Mouse (Mus musculus) embryo, embryonic 10.5 days (tissue): ENCODE results near the gene Zmiz1.

Experiments used
- DNase-seq: peaks from one replicate; pipeline ENCODE4 v3.0.0-alpha.2; 2015; ENCODE audit warnings: low spot score

Zmiz1 gene

DNA sequence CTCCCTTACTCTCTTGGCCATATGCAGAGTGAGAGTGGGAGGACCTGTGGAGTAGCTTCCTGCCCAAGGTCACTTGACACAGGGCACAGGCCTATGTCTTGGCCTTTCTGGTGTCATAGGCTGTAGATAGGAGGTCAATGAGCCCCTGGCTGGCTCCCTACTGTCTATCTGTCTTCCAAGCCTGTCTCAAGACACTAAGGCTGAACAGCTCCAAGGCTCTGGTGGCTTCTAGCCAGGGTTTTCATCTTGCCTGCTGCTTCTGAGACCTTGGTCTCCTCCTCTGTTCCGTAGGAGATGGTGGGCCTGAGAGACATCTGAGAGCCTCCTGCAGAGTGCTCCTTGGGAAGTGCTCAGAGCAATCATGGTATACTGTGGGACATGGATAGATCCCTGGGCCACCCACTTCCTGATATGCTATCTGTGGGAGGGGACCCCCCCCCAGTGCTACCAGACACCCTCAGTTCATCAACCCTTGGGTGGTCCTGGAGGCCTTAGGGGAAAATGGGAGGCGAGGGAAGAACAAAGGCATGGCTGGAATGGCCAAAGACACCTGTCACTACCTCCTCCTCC lies 56.0 kb downstream of the Zmiz1 start:
- DNase-seq: no peak

DNA sequence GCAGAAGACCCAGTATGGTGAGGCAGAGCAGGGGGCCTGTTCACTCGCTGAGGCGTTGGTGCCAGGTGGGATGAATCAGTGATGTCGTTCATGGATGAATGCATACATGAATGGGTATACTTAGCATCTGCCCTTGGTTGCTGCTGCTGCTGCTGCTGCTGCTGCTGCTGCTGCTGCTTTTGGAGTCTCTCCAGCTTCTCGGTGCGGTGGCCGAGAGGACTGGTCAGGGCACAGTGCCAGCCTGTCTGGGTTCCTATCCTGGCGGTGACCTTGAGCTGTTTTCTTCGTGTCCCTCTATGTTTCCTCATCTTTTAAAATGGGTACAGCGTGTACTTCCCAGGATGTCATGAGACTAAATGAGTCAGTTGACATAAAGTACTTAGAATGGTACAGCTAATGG lies 56.9 kb downstream of the Zmiz1 start:
- DNase-seq: no peak

DNA sequence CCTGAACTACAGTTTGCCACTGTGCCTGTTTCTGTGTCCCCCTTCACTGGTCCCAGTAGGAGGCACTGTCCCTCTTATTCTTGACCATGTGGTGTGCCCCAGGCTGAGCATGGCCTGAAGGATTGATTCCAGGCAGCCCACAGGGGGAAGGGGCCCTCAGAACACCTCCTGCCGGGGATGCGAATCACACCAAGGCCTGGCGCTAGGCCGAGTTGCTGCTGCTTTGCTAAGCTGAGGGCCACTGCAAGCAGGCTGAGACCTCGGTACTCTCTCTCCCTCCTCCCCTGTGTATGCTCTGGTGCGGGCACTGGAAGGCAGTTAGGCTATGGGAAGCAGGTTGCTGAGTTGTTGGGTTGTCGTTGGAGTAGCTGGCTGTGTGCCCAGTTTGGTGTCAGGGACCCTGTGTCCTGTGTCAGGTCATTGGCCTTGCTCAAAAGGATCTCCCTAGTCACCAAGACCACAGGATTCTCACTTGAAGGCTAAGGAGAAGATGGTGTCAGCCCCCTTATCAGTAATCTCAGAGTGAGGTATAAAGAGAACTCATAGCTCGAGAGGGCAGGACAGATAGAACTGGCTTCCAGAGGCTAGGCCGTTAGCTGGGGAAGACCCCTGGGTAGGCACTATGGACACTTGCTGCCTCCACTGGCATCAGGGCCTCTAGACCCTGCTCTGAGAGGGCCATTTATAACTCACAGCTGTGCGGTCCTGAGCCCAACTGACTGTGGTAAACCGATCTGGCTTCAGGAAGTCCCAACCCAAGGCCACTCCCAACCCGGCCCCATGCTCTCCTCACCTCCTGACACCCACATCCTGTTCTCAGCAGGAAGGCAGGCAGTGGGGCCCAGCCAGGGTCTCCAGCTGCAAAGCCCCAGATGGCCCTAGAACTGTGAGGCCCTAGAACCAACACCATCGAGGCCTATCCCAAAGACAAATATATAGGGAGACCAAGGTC lies 57.9 kb downstream of the Zmiz1 start:
- DNase-seq: peak; percentile 59

DNA sequence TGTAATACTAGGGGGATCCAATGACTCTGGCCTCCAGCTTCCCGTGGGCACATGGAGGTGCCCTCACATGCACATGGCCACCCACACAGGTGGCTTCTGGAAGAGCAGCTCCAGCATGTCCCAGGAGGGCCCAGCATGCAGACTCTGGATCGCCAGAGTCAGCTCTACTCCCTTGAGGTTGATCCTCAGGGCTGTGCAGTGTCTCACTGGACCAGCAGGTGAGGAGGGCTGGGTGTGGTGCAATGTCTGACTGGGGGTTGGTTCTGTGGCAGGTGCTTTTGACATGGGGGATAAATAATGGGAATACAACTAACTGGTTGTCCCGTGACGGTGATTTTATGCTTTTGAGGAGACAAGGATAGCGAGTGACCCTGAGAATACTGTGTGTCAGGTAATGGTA lies 59.7 kb downstream of the Zmiz1 start:
- no peak for DNase-seq

DNA sequence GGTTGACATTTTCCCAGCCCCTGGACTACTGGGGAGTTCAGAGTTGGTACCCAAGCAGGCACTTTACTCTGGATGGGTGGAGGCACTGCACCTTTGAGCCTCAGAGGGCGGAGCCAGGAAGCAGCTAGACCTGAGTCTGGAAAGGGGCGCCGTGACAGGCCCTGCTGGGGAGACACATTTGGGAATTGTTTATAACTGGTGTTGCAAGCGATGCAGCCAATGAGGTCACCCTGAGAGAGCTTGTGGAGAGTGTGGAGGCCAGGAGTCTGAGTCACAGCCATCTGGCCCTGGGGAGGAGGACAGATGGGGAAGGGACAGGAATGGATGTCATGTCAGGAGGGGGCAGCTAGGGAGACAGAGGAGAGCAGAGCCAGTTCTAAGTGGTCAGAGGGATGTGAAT lies 60.7 kb downstream of the Zmiz1 start:
- no peak for DNase-seq

DNA sequence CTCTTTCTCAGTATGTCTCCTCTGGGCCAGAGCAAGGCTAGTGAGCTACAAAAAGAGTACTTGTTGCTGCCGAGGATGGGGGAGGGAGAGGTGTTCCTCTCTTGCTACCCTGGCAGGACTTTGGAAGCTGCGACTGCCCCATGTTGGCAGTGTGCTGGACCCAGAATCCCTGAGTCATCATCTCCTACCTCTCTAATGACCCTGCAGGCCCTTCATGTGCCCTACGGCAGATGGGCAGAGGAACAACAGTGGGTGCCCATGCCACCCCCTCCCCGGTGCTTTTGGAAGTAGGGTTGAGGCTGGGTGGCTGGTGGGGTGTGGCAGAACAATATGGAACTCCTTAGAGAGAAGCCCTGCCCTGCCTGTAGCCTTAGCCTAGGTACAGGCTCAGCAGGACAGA lies 61.6 kb downstream of the Zmiz1 start:
- no peak for DNase-seq

DNA sequence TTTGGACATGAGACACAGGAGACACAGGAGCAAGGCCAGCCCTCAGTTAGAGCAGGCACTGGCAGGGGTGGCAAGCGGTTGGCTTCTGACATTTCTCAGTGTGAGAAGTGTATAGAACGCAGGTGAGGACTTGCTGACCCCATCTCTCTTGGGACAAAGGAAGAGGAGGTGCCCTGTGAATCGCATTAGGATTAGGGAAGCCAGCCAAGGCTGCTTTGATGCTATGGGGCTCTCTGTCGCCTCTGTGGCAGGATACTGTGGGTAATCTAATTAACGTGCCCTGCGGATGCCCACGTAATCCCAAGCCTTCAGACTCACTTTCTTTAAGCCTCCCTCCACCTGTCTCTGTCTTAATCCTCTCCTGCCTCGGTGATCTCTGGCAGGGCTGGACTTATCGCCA lies 62.0 kb downstream of the Zmiz1 start:
- DNase-seq: no peak

DNA sequence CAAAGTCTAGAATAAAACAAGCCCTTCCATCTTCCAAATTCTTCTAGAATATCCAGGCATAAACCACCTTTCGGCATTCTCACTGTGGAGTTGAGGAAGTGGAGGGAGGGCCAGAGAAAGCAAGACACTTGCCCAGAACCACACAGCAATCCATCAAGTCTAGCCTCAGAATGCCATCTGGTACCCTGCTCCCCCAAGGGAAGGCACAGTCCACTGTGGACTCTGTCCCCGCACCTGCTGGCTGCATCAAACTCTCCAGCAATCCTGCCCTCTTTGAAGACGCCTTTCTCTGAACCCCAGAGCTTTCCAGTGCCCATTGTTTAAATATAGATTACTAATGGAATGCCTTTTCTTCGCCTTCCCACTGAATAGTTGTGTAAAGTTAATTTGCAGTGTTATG lies 62.5 kb downstream of the Zmiz1 start:
- DNase-seq: no peak

DNA sequence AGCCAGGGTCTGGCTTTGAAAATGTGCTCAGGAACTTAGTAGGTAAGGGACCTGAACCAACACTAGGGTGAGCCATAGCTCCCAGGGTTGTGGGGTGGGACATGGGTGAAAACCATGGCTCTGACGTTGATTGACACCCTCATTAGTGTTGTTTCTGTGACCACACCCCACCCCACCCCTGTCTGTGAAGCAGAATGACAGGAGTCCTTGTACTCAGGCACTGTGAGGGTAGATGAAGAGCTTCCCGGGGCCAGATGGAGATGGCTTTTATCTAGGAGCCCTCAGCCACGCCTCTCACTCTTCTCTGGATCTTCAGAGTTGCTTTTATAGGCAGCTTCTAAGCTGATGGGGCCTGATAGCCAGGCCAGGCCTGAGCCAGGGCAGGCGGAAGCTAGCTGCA lies 63.4 kb downstream of the Zmiz1 start:
- DNase-seq: peak; percentile 63

DNA sequence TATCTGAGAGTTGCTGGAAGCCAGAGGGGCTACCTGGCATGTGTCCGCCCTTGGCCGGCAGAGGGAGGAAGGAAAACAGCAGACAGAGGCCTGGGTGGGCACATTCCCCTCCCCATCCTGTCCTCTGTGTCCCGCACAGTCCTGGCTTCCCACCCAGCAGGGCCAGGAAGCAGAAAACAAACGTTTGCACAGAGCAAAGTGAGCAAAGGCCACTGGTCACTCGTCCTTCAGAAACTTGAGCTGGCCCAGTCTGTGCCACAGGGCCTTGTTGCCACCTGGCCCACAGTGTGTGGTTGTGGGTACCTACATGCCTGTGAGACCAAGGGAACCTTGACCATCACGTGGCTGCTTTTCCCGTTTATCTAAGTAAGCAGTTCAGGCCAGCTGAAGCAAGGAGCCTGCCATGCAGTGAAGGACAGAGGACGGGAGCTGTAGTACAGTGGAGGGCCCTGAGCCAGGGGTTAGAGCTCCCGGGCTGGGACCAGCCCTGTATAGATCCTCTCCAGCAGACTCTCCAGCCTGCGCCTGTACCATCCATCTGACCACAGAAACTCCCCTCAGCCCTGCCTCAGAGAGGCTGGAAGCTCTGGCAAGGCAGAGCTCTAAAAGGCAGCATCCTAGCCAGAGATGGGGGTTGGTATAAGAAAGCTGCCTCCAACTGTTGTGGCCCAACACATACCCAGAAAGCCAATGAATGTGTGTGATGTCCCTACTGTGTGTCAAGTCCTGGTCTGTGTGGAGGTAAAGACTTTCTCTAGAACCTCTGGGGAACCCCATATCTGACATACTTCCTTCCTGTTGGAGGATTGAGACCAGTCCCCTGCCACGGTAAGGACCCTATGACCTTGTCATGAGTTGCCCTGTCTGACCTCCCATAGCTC lies 64.5 kb downstream of the Zmiz1 start:
- DNase-seq: no peak

DNA sequence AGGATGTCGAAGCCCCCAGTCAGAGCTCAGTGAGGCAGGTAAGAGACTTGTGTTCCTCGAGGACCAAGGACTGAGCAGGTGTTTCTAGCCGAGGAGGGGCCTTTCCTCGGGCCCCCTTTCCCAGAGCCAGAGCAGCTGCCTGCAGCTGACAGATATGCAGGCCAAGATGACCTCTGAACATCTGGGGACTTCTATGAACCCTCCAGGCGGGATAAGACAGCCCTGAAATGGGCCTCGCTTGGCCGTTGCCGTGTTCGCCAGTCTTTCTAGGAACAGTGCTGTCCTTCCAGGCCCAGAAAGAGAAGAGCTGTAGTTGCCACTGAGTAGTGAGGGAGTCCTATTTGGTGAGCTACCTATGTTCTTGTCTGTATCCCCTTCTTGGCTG lies 65.1 kb downstream of the Zmiz1 start:
- no peak for DNase-seq

DNA sequence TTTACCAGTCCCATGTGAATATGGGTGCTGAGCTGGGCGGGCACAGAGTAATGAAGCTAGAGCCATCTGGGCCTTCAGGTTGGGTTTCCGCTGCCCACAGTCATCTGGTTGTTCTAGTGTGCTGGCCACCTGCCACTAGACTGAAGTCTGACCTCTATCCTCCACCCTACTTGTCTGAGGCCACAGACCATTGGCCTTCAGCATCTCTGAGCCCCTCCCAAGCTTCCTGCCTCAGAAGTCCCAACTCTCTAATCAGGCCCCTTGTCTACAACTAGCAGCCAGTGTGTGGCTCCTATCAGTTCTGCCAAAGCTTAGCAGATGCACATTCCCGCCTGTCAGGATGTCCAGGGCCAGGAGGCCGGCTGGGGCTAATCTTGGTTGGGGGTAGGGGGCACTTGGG lies 65.9 kb downstream of the Zmiz1 start:
- DNase-seq: no peak

DNA sequence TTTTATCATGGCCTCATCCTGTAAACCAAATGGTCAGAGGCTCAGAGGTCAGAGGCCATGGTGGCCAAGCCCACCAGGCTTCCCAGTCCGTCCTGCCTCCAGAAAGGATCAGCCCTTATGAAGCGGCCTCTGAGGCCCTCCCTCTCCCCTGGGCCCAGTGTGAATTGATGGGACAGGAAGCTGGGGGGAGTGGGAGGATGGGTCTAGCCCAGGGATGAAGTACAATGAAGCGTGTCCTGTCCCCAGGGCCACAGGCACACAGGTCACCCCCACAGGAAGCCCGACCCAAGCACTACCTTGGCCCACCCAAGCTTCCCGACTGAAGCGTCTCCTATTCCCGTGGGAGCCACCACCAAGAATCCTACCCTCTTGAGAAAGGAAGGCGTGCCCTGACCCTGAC lies 66.7 kb downstream of the Zmiz1 start:
- DNase-seq: no peak

DNA sequence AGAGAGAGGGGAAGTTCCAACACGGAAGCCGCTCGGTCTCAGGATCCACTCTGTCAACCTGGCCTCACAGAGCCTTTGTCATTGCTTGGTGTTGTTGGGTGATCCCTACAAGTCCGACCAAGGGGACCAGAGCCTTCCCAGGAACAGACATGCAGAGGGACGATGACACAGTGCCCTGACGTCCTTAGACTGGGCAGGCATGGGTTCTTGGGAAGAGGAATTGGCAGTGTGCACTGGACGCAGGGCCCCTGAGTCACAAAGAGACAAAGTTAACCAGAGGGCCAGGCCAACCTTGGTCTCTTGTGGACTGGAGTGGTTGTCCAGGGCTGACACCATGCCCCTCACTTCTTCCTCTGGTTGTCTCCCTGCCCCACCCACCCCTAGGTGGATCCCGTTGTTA lies 67.9 kb downstream of the Zmiz1 start:
- DNase-seq: no peak

DNA sequence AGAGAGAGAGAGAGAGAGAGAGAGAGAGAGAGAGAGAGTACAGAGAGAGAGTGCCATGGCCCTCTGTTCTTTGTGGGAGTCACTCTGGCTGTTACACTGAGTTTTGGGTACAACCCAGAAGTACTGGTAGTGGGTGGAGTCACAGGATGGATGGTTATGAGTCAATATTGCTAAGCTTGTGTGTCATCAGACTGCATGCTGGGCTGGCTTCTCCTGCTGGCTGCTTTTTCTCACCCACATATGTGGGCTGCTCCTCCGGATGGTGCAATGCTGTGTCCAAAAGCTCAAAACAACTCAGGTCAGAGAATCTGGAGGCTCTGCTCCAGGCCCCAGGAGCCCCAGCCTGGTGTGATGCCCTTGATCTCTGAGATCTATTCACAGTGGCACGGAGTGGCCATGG lies 68.3 kb downstream of the Zmiz1 start:
- no peak for DNase-seq

DNA sequence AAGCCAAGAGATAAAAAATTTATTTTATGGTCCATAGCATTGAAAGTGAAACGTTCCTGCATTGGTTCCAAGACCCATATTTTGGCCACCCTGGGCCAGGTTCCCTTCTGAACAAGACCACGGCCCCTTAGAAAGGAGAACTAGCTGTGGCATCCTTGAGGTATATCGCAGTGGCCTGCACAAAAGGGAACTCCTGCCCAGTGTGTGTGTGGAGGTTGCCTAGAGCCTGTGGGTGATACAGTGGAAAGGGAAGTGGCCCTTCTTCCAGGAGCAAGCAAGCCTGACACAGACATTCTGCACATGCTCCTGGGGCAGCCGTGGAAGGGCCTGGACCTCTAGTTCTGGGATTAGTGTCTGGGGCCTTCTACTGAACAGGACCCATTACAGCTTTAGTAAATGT lies 71.4 kb downstream of the Zmiz1 start:
- no peak for DNase-seq

DNA sequence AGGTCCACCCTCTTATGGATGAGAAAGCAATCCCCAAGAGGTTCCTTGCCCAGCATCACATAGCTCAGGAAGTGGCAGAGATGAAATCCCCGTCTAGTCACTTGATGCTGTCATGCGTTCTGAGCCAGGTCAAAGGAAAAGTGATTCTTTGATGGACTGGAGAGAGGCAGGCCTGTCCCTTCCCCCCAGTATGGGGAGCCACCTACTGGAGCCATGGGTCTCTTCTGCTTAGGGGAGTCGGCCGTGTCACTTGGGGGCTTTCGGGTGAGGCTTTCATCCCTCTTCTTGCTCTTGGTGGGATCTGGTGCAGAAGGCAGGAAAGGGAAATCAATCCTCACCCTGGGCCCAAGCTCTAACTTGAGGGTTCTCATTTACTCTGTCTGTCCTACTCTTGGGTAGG lies 71.8 kb downstream of the Zmiz1 start:
- DNase-seq: no peak

DNA sequence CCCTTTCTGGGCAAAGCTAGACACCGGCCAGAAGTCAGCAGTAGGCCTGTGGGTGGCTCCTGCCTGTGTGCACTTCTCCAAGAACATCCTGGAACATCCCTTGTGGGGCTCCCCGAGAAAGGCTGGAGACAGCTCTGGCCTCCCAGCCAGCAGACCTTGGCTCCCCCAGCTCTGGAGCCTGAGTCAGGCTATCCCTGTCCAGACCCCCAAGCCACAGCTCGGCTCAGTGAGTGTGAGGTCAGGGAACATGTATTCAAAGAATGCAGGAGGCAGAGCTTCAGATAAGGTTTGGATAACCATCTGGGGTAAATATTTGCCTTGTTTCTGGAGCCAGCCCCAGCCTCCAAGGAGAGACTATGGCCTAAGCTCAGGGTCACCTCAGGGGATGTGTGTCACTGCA lies 74.0 kb downstream of the Zmiz1 start:
- DNase-seq: no peak

DNA sequence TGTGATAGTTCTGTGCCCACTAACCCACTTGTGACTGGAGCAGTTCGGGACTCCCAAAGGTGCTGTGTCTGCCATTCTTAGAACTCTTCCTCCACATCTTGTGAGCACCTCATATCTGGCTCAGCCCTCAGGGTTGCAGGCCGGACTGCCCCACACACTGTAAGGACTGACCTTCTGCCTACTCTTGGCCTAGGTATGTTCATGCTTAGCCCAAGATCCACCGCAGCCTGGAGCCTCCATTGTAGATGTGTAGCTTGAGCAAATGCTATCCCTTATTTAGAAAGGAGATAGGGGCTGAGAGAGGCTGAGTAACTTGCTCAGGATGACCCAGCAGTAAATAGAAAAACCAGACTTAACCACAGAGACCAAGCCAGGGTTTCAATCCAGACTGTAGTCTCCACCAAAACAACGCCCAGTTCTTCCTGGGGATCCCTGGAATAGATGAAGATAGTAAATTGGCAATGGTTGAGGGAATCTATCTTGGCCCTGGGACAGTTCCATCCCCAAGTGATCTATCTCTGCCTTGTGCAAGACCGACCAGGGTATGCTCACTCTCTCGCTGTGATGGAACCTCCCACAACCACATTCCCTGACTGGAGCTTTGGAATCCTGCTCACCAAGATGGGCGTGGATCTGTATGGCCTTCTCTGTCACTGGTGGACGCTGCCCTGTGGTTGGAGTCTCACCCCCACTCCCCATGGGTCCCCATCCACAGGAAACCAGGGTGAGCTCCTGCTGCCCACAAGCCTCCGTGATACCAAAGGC lies 74.8 kb downstream of the Zmiz1 start:
- no peak for DNase-seq

DNA sequence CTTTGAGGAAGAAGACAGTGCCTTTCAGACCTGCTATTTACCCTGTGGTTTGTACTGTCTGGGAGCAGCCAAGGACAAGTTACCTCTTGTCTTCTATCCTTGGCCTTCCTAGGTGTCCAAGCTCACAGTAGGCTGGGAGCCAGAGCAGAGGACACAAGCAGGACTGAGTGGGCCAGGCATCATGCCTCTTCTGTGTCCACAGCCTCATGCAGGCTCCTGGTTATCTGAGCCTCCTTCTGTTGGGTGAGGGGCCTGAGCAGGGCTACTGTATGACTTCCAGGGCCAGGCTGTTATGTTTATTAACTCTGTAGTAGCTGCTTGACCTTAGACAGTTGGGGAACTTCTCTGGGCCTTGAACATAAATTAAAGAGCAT lies 75.4 kb downstream of the Zmiz1 start:
- DNase-seq: no peak

DNA sequence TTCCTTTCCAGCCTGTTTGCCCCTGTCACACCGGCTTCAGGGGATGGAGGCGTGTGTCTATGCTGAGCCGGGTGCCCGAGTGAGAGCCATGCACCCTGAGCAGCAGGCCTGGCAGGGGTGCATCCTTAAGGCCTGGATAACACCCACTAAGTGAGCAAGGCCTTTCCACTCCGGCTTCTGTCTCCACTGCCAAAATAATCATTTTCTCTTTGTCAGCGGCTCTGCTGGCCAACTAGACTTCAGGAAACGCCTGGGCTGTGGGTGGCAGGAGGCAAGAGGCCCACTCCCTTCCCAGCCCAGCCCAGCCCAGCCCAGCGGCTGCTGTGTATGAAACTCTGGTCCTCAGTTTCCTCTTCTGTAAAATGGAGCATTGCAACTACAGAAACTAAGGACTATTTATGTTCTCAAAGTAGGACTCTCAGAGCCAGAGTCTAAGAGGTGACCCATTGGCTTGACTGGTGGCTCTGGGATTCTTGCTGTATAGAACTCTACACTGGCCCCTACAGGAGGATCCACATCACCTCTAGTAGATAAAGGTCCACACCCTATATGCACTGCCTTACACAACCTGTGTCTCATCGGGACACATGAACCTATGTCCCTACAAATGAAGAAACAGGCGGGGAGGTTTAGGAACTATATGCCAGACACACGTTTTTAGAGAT lies 76.1 kb downstream of the Zmiz1 start:
- no peak for DNase-seq

DNA sequence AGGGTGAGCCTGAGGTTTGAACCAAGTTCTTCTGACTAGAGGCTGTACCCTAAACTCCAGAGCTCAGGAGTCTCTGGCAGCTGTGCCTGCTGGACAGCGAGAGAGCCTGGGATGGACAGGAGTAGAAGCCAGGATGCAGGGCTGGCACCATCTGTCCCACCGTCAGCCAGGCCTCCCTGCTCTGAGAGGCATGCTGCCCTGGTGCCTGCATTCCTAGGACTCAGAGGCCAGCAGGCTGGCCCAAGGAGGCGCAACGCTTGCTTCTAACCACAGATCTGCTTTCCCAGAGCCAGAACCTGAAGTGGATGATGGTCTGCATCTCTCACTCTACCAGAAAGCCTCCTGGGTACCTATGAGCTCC lies 76.6 kb downstream of the Zmiz1 start:
- no peak for DNase-seq
